Mouse (Mus musculus): ENCODE measurements around the gene Gtpbp3.
"Not testable (repeated sequence)": the region's sequence is repeated elsewhere in the genome, so short reads cannot be mapped to it uniquely, and the experiment has no call there.

Gene Gtpbp3

GRCm38 (mm10) chr8:71497881-71498501 is 10.1 kb downstream of the Gtpbp3 start:
- DNase-seq (ENCODE audit: low spot score) = no peak

GRCm38 (mm10) chr8:71498816-71499690 is 11.2 kb downstream of the Gtpbp3 start:
- no peak for DNase-seq (ENCODE audit: low spot score)

- no peak for DNase-seq (ENCODE audit: low spot score)
Measured at GRCm38 (mm10) chr8:71504349-71504748, 16.4 kb downstream of the Gtpbp3 start.

- no peak for DNase-seq (ENCODE audit: low spot score)
Measured at GRCm38 (mm10) chr8:71505326-71505725, 17.4 kb downstream of the Gtpbp3 start.

- no peak for DNase-seq (ENCODE audit: low spot score)
Measured at GRCm38 (mm10) chr8:71505979-71506378, 18.1 kb downstream of the Gtpbp3 start.

GRCm38 (mm10) chr8:71507589-71508104 is 19.7 kb downstream of the Gtpbp3 start:
- DNase-seq (ENCODE audit: low spot score) = peak; percentile 78

GRCm38 (mm10) chr8:71509316-71509715 is 21.4 kb downstream of the Gtpbp3 start:
- no peak for DNase-seq (ENCODE audit: low spot score)

- no peak for DNase-seq (ENCODE audit: low spot score)
Measured at GRCm38 (mm10) chr8:71511644-71512043, 23.7 kb downstream of the Gtpbp3 start, which contains the start of gene Plvap. Gene Plvap (minus strand): TSS chr8:71511752.

- DNase-seq (ENCODE audit: low spot score) = no peak
Measured at GRCm38 (mm10) chr8:71513018-71513754, 25.3 kb downstream of the Gtpbp3 start.

GRCm38 (mm10) chr8:71515043-71515442 is 27.1 kb downstream of the Gtpbp3 start:
- no peak for DNase-seq (ENCODE audit: low spot score)

- DNase-seq (ENCODE audit: low spot score) = no peak
Measured at GRCm38 (mm10) chr8:71516786-71517185, 28.9 kb downstream of the Gtpbp3 start.

GRCm38 (mm10) chr8:71519037-71519825 is 31.3 kb downstream of the Gtpbp3 start:
- DNase-seq (ENCODE audit: low spot score) = peak; percentile 79

GRCm38 (mm10) chr8:71521634-71522033 is 33.7 kb downstream of the Gtpbp3 start:
- peak; percentile 98 for DNase-seq (ENCODE audit: low spot score)

- no peak for DNase-seq (ENCODE audit: low spot score)
Measured at GRCm38 (mm10) chr8:71525226-71526050, 37.5 kb downstream of the Gtpbp3 start, which contains the start of gene Ccdc194. Gene Ccdc194 (minus strand): TSS chr8:71525711.

- DNase-seq (ENCODE audit: low spot score) = no peak
Measured at GRCm38 (mm10) chr8:71526272-71526671, 38.4 kb downstream of the Gtpbp3 start.

- DNase-seq (ENCODE audit: low spot score) = no peak
Measured at GRCm38 (mm10) chr8:71527162-71527870, 39.4 kb downstream of the Gtpbp3 start.

- no peak for DNase-seq (ENCODE audit: low spot score)
Measured at GRCm38 (mm10) chr8:71528362-71529073, 40.6 kb downstream of the Gtpbp3 start.

GRCm38 (mm10) chr8:71530735-71531467 is 43.0 kb downstream of the Gtpbp3 start:
- not testable (repeated sequence) for DNase-seq (ENCODE audit: low spot score)
